Mouse (Mus musculus) monocyte, adult 5-6 weeks (primary cell): ENCODE results near the gene Olfr920. TPM values are rescaled to one million over a fixed set of nuclear protein-coding genes. Genes with fewer than 3 reads are reported as not detected.

Source experiments
- ATAC-seq: fragments of 153-309, 156-312 bp; replicated peaks from 2 replicates; pipeline ENCODE4 v1.8.0; 2017; ENCODE audit warnings: mild to moderate bottlenecking; ENCODE audit not compliant: low TSS enrichment, insufficient number of reproducible peaks, severe bottlenecking, poor library complexity, low FRiP score
- total RNA-seq: library from RNA; stranded (forward); fragments of 200-1000, 200-491, 200-594 nt; gene quantifications from 3 replicates; pipeline ENCODE4 v1.2.3, GENCODE M21; 2017

Olfr920 gene
- total RNA-seq: 0.19 to 1.4 TPM (median 0.53 TPM) in 3 replicates

GRCm38 (mm10) chr9:38751999-38752398 is at the start of gene Olfr920:
Olfr920 (plus strand) TSS chr9:38752299.
- ATAC-seq: no peak

DNA sequence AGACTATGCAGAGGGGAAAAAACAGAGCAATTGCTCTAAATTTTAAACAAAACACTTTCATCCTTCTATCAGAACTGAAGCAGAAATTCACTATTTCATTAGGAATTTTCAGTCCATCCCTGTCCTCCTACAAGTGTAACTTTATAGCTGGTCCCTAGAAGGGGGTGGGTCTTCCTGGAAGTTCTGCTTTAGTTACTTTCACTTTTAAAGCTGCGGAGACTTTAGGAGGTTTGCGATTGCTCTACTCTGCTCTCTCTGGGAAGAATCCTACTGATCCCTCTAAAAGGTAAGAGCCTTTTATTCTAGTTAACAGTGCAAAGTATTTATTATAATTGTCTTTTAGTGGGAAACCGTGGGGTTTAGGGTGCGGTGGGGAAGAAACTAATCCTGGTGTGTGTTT is 34.0 kb upstream of the Olfr920 start, which contains the start of gene Vwa5a:
Gene Vwa5a, plus strand, starts transcription at position 167 of the 400 bp plus-strand sequence.
- ATAC-seq: 0 out of 2 replicates have a peak, but pooled peaks have one; percentile 50

DNA sequence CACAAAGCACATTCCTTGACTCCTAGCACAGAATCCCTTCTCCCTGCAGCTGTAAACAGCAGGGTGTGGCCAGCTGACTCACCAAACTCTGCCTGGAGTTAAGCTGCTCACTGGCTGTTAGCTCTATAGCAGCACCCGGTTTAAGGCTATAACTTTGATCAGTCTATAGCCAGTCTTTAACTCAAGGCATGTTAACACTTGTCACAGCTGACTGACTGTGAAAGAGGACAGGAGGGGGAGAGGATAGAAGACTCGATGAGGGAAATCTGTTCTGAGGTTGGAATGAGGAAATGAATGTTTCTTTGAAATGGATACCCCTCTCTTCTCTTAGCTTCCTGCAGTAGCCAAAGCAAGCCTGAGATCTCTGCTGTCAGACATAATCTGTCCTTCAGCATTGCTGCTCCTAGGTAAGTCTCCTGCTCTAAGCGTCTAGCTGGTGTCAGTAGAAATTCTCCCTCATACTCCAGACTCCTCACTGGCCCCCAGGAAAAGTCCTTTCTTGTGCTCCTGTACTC is 33.1 kb upstream of the Olfr920 start:
- no peak for ATAC-seq

DNA sequence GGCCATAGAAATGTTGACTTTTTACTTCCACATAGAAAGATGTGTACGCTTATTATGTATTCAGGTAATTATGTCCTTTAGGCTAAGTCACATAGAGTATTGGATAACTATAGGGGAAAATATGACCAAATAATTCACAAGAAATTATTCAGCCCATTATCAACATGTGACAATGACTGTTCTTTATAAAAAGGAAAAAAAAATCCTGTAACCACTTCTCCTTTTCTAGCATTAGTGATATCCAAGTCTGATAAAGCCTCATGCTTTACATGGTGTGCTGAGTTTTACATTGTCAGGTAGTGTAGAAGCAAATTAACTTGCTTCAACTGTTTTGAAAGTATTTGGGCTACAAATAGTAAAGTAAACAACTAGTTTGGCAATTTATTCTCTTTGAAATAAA is 28.1 kb upstream of the Olfr920 start:
- ATAC-seq: no peak

GRCm38 (mm10) chr9:38728218-38728617 is 23.9 kb upstream of the Olfr920 start:
- ATAC-seq: 0 out of 2 replicates have a peak, but pooled peaks have one; percentile 66

- no peak for ATAC-seq
Observed at GRCm38 (mm10) chr9:38741408-38741807, 10.7 kb upstream of the Olfr920 start.

- no peak for ATAC-seq
Observed at GRCm38 (mm10) chr9:38744619-38745315, 7.3 kb upstream of the Olfr920 start.

- ATAC-seq: no peak
Observed at GRCm38 (mm10) chr9:38772768-38773167, 20.7 kb downstream of the Olfr920 start, which contains the start of gene Olfr921. Olfr921 (plus strand) TSS chr9:38773068.

DNA sequence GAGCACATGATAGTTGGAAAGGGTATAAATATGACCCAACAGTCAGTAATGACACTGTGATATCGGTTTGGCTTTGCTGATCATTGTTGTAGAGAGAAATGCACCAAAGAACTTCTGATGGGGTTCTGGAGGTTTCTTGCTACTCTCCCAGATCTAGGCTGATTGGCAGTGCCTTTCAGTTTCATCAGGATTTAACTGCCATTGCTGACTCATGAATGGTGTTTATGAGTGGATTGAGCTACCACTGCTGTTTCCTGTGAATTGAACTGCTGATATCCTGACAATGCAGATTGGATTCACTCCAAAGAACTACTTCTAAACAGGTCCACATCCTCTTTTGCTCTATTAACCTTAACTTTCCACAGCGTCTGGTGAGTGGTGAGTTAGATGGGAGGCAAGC is 40.6 kb downstream of the Olfr920 start:
- ATAC-seq: no peak

GRCm38 (mm10) chr9:38805696-38806095 is 53.6 kb downstream of the Olfr920 start:
- ATAC-seq: no peak

Other genes starting within 250 kb of the Olfr920 start
- not detected in 3 replicates for gene Olfr911-ps1, start 230.7 kb upstream of the Olfr920 start, total RNA-seq
- not detected in 3 replicates for gene Olfr910, start 214.4 kb upstream of the Olfr920 start, total RNA-seq
- not detected in 3 replicates for gene Olfr912, start 172.1 kb upstream of the Olfr920 start, total RNA-seq
- gene Olfr913, start 159.5 kb upstream of the Olfr920 start, total RNA-seq: not detected in 3 replicates
- not detected in 3 replicates for gene Olfr914, start 147.2 kb upstream of the Olfr920 start, total RNA-seq
- gene Olfr916, start 92.4 kb upstream of the Olfr920 start, total RNA-seq: not detected in 3 replicates
- gene Olfr917, start 86.5 kb upstream of the Olfr920 start, total RNA-seq: not detected in 3 replicates
- gene Olfr918, start 77.7 kb upstream of the Olfr920 start, total RNA-seq: not detected in 3 replicates
- gene Olfr919, start 48.6 kb upstream of the Olfr920 start, total RNA-seq: not detected in 3 replicates
- gene Vwa5a, start 34.0 kb upstream of the Olfr920 start, total RNA-seq: 29.2 to 35.0 TPM (median 33.1 TPM) in 3 replicates
- gene Olfr921, start 20.8 kb downstream of the Olfr920 start, total RNA-seq: not detected in 3 replicates
- not detected in 3 replicates for gene Olfr922, start 62.3 kb downstream of the Olfr920 start, total RNA-seq
- gene Olfr923, start 74.2 kb downstream of the Olfr920 start, total RNA-seq: not detected in 3 replicates
- gene Olfr924, start 92.2 kb downstream of the Olfr920 start, total RNA-seq: not detected in 3 replicates
- gene Olfr26, start 102.8 kb downstream of the Olfr920 start, total RNA-seq: not detected in 3 replicates
- gene Olfr926, start 124.8 kb downstream of the Olfr920 start, total RNA-seq: not detected in 3 replicates
- gene Olfr930, start 177.5 kb downstream of the Olfr920 start, total RNA-seq: not detected in 3 replicates
- gene Olfr933, start 220.0 kb downstream of the Olfr920 start, total RNA-seq: not detected in 3 replicates
- not detected in 3 replicates for gene Olfr934, start 236.0 kb downstream of the Olfr920 start, total RNA-seq
- gene Olfr935, start 247.4 kb downstream of the Olfr920 start, total RNA-seq: 2.0 TPM in 1 of 3 replicates, not detected in the others